Comparison of ENCODE assay signal across 8 mouse cellular contexts in the genomic region with DNA sequence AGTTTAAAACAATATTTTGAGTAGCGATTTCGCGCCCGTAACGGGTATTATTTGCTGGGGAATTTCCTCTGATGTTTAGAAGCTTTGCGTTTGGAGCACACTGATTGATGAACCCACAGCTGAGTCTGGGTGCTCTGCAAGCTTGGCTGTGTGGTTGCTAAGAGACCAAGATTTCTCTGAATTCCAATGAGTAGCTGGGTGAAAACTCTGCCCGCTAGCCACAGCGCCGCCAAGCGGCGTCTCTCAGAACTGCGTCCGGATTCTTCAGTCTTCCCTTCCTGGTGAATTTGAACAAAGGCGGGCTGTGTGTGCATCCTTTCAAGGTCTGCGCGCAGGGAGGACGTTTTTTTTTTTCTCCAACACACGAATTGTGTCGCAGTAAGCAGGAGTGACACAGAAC. TPM values are rescaled to one million over a fixed set of nuclear protein-coding genes. Genes with fewer than 3 reads are reported as not detected.
DNase-seq lines count a peak whose midpoint lies in the region; ATAC-seq lines count a peak whose summit lies in the region.

No protein-coding gene starts in this region.

- DNase-seq in T-cell, adult 2 months (ENCODE audit: low spot score) = peak; percentile 85
- peak; percentile 97 to 99 for DNase-seq in cerebellum, postnatal 36 days
- DNase-seq in gastrocnemius, adult 18-20 months (ENCODE audit: low spot score) = peak; percentile 92
- DNase-seq in layer of hippocampus, postnatal 36 days = peak; percentile 96 to 97
- DNase-seq in lung, postnatal 25 days (ENCODE audit: low spot score) = peak; percentile 91
- peak; percentile 100 for DNase-seq in retina, embryonic 14.5 days (ENCODE audit: low spot score)
- DNase-seq in thymus, postnatal 36 days = peak; percentile 89 to 96

- no peaks in the 10 kb centered on the region for H3K9me3 ChIP-seq in hindbrain, embryonic 15.5 days

- peaks cover 20% of the 10 kb centered on the region for H3K4me1 ChIP-seq in hindbrain, embryonic 15.5 days (replicated peaks)

- WGBS in hindbrain, embryonic 15.5 days = 1% methylated on average over 19 of the region's 19 CpGs

- peak overlapping the region; percentile 79 for H3K27ac ChIP-seq in hindbrain, embryonic 15.5 days (replicated peaks)

- ATAC-seq in hindbrain, embryonic 15.5 days (ENCODE audit: low FRiP score, low read depth) = peak; percentile 92

- H3K27me3 ChIP-seq in hindbrain, embryonic 15.5 days = no peaks in the 10 kb centered on the region

- peaks cover 18% of the 10 kb centered on the region for H3K36me3 ChIP-seq in hindbrain, embryonic 15.5 days

- H3K9ac ChIP-seq in hindbrain, embryonic 15.5 days = 0 out of 2 replicates have a peak overlapping the region, but pooled peaks have one; percentile 17

- peak overlapping the region; percentile 35 for H3K4me3 ChIP-seq in hindbrain, embryonic 15.5 days

- peak overlapping the region; percentile 58 for H3K4me2 ChIP-seq in hindbrain, embryonic 15.5 days

RNA-seq across cellular contexts. Expression of gene Crebl2, which starts 33.2 kb away (rescaled TPM):
- total RNA-seq in gastrocnemius, adult 18-20 months (2021) = 10 to 100 TPM; 12.4 to 14.2 TPM
- polyA plus RNA-seq in hindbrain, embryonic 15.5 days (2015; fragmentation: Nextera tagmentation; extraction: Ambion mirVana) = 3.4 and 4.2 TPM in 2 replicates
- total RNA-seq in layer of hippocampus, postnatal 36 days (2021) = 10 to 100 TPM; 41.1 to 41.7 TPM

RNA-seq across cellular contexts. Expression of gene Gpr19, which starts 35.2 kb away (rescaled TPM):
- total RNA-seq in gastrocnemius, adult 18-20 months (2021) = 1 to 10 TPM; 4.2 to 5.1 TPM
- 34.3 and 34.5 TPM in 2 replicates for polyA plus RNA-seq in hindbrain, embryonic 15.5 days (2015; fragmentation: Nextera tagmentation; extraction: Ambion mirVana)
- 10 to 100 TPM; 28.1 to 29.3 TPM for total RNA-seq in layer of hippocampus, postnatal 36 days (2021)

RNA-seq across cellular contexts. Expression of gene Cdkn1b, which starts 57.1 kb away (rescaled TPM):
- 10 to 100 TPM; 32.2 to 34.1 TPM for total RNA-seq in gastrocnemius, adult 18-20 months (2021)
- polyA plus RNA-seq in hindbrain, embryonic 15.5 days (2015; fragmentation: Nextera tagmentation; extraction: Ambion mirVana) = 17.0 and 21.8 TPM in 2 replicates
- total RNA-seq in layer of hippocampus, postnatal 36 days (2021) = 10 to 100 TPM; 51.0 to 52.6 TPM

Comparison
In these comparisons a context has a peak if more than half of its experiments do, and no peak if none do; other contexts are left out.
1. Peak in every context shown above with its lines: DNase-seq, ATAC-seq, H3K4me3 ChIP-seq and H3K27ac ChIP-seq.
2. RNA of gene Gpr19, which starts 35.2 kb away (total RNA-seq): 28.1 to 29.3 TPM in layer of hippocampus, postnatal 36 days; 4.2 to 5.1 TPM in gastrocnemius, adult 18-20 months; every median in the first group is over 4 times any median in the second.